Mouse (Mus musculus) embryonic fibroblast, embryonic 13.5 days (primary cell): ENCODE results near the gene Epx.

ENCODE experiments used
- CTCF ChIP-seq: IDR thresholded peaks from 2 replicates; pipeline ENCODE4 v1.5.1; 2011; ENCODE audit warnings: mild to moderate bottlenecking, control low read depth, low read length, moderate library complexity, borderline replicate concordance; ENCODE audit not compliant: insufficient read depth
- POLR2A ChIP-seq: IDR thresholded peaks from 2 replicates; pipeline ENCODE4 v1.6.1; 2011; ENCODE audit warnings: low read depth, mild to moderate bottlenecking, control low read depth, low read length, moderate library complexity

DNA sequence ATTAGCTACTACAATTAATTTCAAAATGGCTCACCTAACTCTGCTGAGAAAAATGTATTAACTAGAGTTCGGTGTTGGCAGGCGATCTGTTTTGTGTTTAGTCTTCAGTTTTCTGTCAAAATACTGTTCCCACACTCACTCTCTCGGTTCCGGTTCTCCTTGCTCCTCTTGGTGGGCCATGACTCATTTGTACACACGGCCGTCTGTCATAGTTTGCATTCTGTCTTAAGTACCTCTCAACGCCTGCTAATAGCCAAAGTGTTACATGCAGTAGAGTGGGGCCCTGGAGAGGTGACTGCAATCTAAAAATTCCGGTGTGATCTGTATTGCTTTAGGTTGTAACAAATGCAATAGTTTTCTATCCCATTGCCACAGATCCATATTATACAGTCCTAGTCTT lies 34.7 kb downstream of the Epx start:
- TF ChIP-seq POLR2A (no peak), CTCF (no peak)
